Mouse (Mus musculus) ES-E14 (cell line): Measurements from ENCODE around the gene Vps26c. TPM values are rescaled to one million over a fixed set of nuclear protein-coding genes. Genes with fewer than 3 reads are reported as not detected.
"Not testable (repeated sequence)": the region's sequence is repeated elsewhere in the genome, so short reads cannot be mapped to it uniquely, and the experiment has no call there.

Experiments
- DNase-seq: peaks from one replicate; pipeline ENCODE4 v3.0.0-alpha.2; 2013; ENCODE audit warnings: low read depth, low spot score
- H3K27ac ChIP-seq: 2 replicates; pipeline ENCODE4 v1.5.1; 2012; ENCODE audit warnings: low read depth, mild to moderate bottlenecking, low read length, moderate library complexity, mixed read lengths; ENCODE audit not compliant: poor library complexity, insufficient read depth, severe bottlenecking
- H3K36me3 ChIP-seq: 2 replicates; pipeline ENCODE4 v1.6.1; 2012; ENCODE audit warnings: mild to moderate bottlenecking, low read length, moderate library complexity, mixed read lengths; ENCODE audit not compliant: control insufficient read depth, poor library complexity, insufficient read depth, severe bottlenecking
- H3K4me1 ChIP-seq, 2 experiments: fragments of 150-350 bp in 1 of 2; sonication (generic) in 1 of 2; 2 replicates each; pipeline ENCODE4 v1.6.1; 2012; ENCODE audit warnings: low read length in 2 of 2, mild to moderate bottlenecking in 1 of 2, mixed read lengths in 1 of 2; ENCODE audit not compliant: control insufficient read depth in 2 of 2, insufficient read depth in 2 of 2, poor library complexity in 1 of 2
- H3K4me3 ChIP-seq, 2 experiments: fragments of 150-350 bp in 1 of 2; sonication (generic) in 1 of 2; 2 replicates each; pipeline ENCODE4 v1.5.1; 2012; ENCODE audit warnings: low read length in 2 of 2, low read depth in 1 of 2, mild to moderate bottlenecking in 1 of 2, mixed read lengths in 1 of 2; ENCODE audit not compliant: insufficient read depth in 1 of 2, poor library complexity in 1 of 2, severe bottlenecking in 1 of 2
- H3K9ac ChIP-seq: 2 replicates; pipeline ENCODE4 v1.6.1; 2012; ENCODE audit warnings: low read depth, mild to moderate bottlenecking, low read length, mixed read lengths; ENCODE audit not compliant: poor library complexity, insufficient read depth, severe bottlenecking
- H3K9me3 ChIP-seq: fragments of 150-350 bp; sonication (generic); 2 replicates; pipeline ENCODE4 v1.6.1; 2012; ENCODE audit warnings: low read depth, mild to moderate bottlenecking, low read length; ENCODE audit not compliant: control insufficient read depth, insufficient read depth
- CHD2 ChIP-seq: IDR thresholded peaks from 2 replicates; pipeline ENCODE4 v1.6.1; 2014; ENCODE audit warnings: mild to moderate bottlenecking, low read depth, low read length, inconsistent platforms
- HCFC1 ChIP-seq: IDR thresholded peaks from 2 replicates; pipeline ENCODE4 v1.6.1; 2012; ENCODE audit warnings: low read length, inconsistent platforms, borderline replicate concordance; ENCODE audit not compliant: insufficient read depth
- MAFK ChIP-seq: IDR thresholded peaks from 2 replicates; pipeline ENCODE4 v1.6.1; 2014; ENCODE audit warnings: mild to moderate bottlenecking, low read depth, low read length, inconsistent platforms; ENCODE audit not compliant: insufficient read depth
- ZC3H11A ChIP-seq: IDR thresholded peaks from 2 replicates; pipeline ENCODE4 v1.6.1; 2012; ENCODE audit warnings: low read depth, mild to moderate bottlenecking, inconsistent platforms, low read length, borderline replicate concordance
- ZNF384 ChIP-seq: IDR thresholded peaks from 2 replicates; pipeline ENCODE4 v1.6.1; 2012; ENCODE audit warnings: low read depth, low read length, inconsistent platforms
- in situ Hi-C, 2 experiments: fragments of 600-800 bp; cut with MboI; formaldehyde crosslinking; loops; one replicate each; pipeline ENCODE4 v1.15.1; 2025; ENCODE audit warnings: low sequenced_read_pairs in 2 of 2, inconsistent platforms in 1 of 2; ENCODE audit not compliant: unreplicated experiment in 2 of 2
- total RNA-seq: library from RNA; depleted of rRNA; stranded (reverse); fragments of 300-350 nt; gene quantifications from 2 replicates; pipeline ENCODE4 v1.2.3, GENCODE M21; 2012

Vps26c gene
- total RNA-seq, 1 experiment = 28.7 TPM

GRCm38 (mm10) chr16:94497911-94498310 lies 28.7 kb downstream of the Vps26c start:
- Histone ChIP-seq H3K9me3 (no peaks in the 10 kb centered on the region), H3K27ac (no peak overlapping the region), H3K36me3 (peaks cover 19% of the 10 kb centered on the region), H3K9ac (no peak overlapping the region), H3K4me3 (no peak overlapping the region), H3K4me1 (no peaks in the 10 kb centered on the region; a peak in 1 of 4 replicates)
- DNase-seq = no peak
- TF ChIP-seq ZNF384 (no peak), MAFK (no peak), CHD2 (no peak), ZC3H11A (no peak), HCFC1 (no peak)
- in situ Hi-C loops = no loop called here

DNA sequence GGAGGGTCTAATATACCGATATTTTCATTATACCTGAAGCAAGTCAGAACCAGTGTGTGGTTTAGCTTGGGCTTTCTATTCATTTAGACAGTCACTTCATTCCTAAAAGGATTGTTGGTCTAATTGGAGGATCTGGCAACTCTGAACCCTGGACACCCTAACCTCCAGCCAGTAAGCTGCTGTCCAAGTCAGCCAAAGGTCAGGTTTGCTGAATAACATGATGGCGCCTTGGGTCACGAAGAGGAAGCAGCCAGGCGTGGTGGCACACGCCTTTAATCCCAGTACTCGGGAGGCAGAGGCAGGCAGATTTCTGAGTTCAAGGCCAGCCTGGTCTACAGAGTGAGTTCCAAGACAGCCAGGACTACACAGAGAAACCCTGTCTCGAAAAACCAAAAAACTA lies 29.5 kb downstream of the Vps26c start:
- H3K9ac ChIP-seq, H3K4me1 ChIP-seq, in situ Hi-C loops: not testable (repeated sequence)

DNA sequence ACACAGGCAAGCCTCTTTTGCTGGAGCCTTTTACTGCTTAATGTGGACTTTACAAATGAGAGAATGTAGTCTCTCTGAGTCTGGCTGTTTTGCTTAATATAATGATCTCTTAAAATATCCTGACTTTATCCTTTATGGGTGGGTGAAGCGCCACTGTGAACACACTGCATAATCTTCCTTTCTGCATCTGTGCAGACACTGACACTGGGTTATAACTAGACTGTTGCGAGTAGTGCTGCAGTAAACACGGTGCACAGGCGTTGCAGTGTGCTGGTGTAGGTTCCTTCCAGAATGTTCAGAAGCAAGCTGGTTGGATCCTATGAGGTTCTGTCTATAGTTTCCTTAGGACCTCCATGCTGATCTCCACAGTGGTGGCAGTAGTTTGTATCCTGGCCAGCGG lies 37.3 kb downstream of the Vps26c start:
- Histone ChIP-seq H3K9ac (no peak overlapping the region), H3K27ac (no peak overlapping the region), H3K36me3 (no peaks in the 10 kb centered on the region), H3K9me3 (no peaks in the 10 kb centered on the region), H3K4me1 (no peaks in the 10 kb centered on the region), H3K4me3 (no peak overlapping the region)
- TF ChIP-seq ZNF384 (no peak), ZC3H11A (no peak), CHD2 (no peak), MAFK (no peak)
- no peak for DNase-seq
- in situ Hi-C loops = no loop called here

More for the DNA sequence above, 29.5 kb downstream of the Vps26c start:
- DNase-seq, H3K4me3 ChIP-seq, H3K27ac ChIP-seq, H3K9me3 ChIP-seq: not testable (repeated sequence)
- peaks cover 19% of the 10 kb centered on the region for H3K36me3 ChIP-seq

DNA sequence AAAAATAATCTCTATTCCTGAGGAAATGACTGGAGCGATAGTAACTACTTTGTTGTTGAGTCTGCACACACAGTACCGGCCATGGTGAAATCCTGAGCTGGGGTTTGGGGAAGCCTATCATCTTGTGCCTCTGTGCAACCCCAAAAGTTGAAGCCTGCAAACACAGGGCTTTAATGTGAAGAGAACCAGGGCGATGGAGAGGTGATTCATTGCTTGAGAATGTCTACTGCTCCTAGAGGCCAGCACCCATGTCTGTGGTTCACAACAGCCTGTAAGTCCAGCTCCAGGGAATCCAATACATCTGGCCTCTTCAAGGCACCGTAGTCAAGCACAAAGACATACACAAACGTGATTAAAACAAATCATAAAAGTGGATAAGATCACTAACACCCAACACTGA lies 39.3 kb downstream of the Vps26c start:
- DNase-seq = no peak
- in situ Hi-C loops = no loop called here

GRCm38 (mm10) chr16:94484752-94485535 lies 41.7 kb downstream of the Vps26c start:
- in situ Hi-C loops = no loop called here
- H3K4me3 ChIP-seq = no peak overlapping the region
- no peaks in the 10 kb centered on the region for H3K36me3 ChIP-seq
- no peak for TF ChIP-seq ZNF384
- TF ChIP-seq ZC3H11A = no peak
- no peak for TF ChIP-seq HCFC1
- TF ChIP-seq MAFK = no peak
- no peak for TF ChIP-seq CHD2
- no peak for DNase-seq
- H3K4me1 ChIP-seq = no peaks in the 10 kb centered on the region
- no peak overlapping the region for H3K27ac ChIP-seq
- H3K9ac ChIP-seq = no peak overlapping the region
- H3K9me3 ChIP-seq = no peaks in the 10 kb centered on the region

More for the DNA sequence above, 39.3 kb downstream of the Vps26c start:
- Histone ChIP-seq H3K27ac (no peak overlapping the region), H3K36me3 (no peaks in the 10 kb centered on the region), H3K4me3 (no peak overlapping the region), H3K4me1 (no peaks in the 10 kb centered on the region), H3K9ac (no peak overlapping the region), H3K9me3 (no peaks in the 10 kb centered on the region)
- TF ChIP-seq HCFC1 = no peak
- no peak for TF ChIP-seq ZNF384
- TF ChIP-seq ZC3H11A = no peak
- no peak for TF ChIP-seq CHD2
- no peak for TF ChIP-seq MAFK
